Mouse (Mus musculus): ENCODE data around the gene Dennd1a.

GRCm38 (mm10) chr2:37869628-37870027 lies 417.6 kb downstream of the Dennd1a start:
- TF ChIP-seq CTCF (conservative IDR thresholded peaks at IDR 0.05; ENCODE audit: low read length) (no peak), NANOG (IDR thresholded peaks at IDR 0.05; ENCODE audit: borderline replicate concordance, low read length) (no peak)
